Mouse (Mus musculus): ENCODE measurements at regions not wholly inside any gene's neighbourhood (a gene's known extent, or its start where the extent isn't known, plus 50 kb on each side); places are given as distances from the start of the nearest gene placed in this dataset.

GRCm38 (mm10) chr5:49675885-49676284, 151.2 kb upstream of the Kcnip4 start:
- Histone ChIP-seq H3K4me2 (replicated peaks; ENCODE audit: low read depth, low read length) (no peak overlapping the region), H3K4me3 (ENCODE audit: low read depth, low read length) (no peak overlapping the region), H3K9me3 (ENCODE audit: control insufficient read depth, low read depth, low read length) (no peaks in the 10 kb centered on the region), H3K27me3 (ENCODE audit: control insufficient read depth, insufficient read depth, low read length) (no peaks in the 10 kb centered on the region), H3K36me3 (ENCODE audit: control insufficient read depth, insufficient read depth, low read length) (no peaks in the 10 kb centered on the region), H3K4me1 (ENCODE audit: control insufficient read depth, insufficient read depth, low read length) (no peaks in the 10 kb centered on the region), H3K9ac (replicated peaks; ENCODE audit: low read depth, low read length) (no peak overlapping the region), H3K27ac (ENCODE audit: low read length) (no peak overlapping the region)
- ATAC-seq (ENCODE audit: insufficient number of reproducible peaks, insufficient read depth, low FRiP score, low read depth), result no peak
- 77% methylated on average over 2 of the region's 2 CpGs for WGBS

- H3K9me3 ChIP-seq (ENCODE audit: control insufficient read depth, low read depth, low read length), result no peaks in the 10 kb centered on the region
- H3K9ac ChIP-seq (replicated peaks; ENCODE audit: low read depth, low read length), result no peak overlapping the region
- H3K36me3 ChIP-seq (ENCODE audit: control insufficient read depth, insufficient read depth, low read length), result no peaks in the 10 kb centered on the region
- ATAC-seq (ENCODE audit: insufficient number of reproducible peaks, insufficient read depth, low FRiP score, low read depth), result no peak
- H3K27me3 ChIP-seq (ENCODE audit: control insufficient read depth, insufficient read depth, low read length), result no peaks in the 10 kb centered on the region
- H3K4me2 ChIP-seq (replicated peaks; ENCODE audit: low read depth, low read length), result no peak overlapping the region
- no peak overlapping the region for H3K27ac ChIP-seq (ENCODE audit: low read length)
- no peak overlapping the region for H3K4me3 ChIP-seq (ENCODE audit: low read depth, low read length)
- H3K4me1 ChIP-seq (ENCODE audit: control insufficient read depth, insufficient read depth, low read length), result no peaks in the 10 kb centered on the region
These were observed 140.5 kb upstream of the Kcnip4 start for GRCm38 (mm10) chr5:49665196-49665595.

GRCm38 (mm10) chr5:49663928-49664327, 139.2 kb upstream of the Kcnip4 start:
- H3K4me1 ChIP-seq (ENCODE audit: control insufficient read depth, insufficient read depth, low read length), result no peaks in the 10 kb centered on the region
- no peak overlapping the region for H3K4me3 ChIP-seq (ENCODE audit: low read depth, low read length)
- WGBS, result 97% methylated on average over 1 of the region's 1 CpGs
- H3K27ac ChIP-seq (ENCODE audit: low read length), result no peak overlapping the region
- H3K9me3 ChIP-seq (ENCODE audit: control insufficient read depth, low read depth, low read length), result no peaks in the 10 kb centered on the region
- H3K27me3 ChIP-seq (ENCODE audit: control insufficient read depth, insufficient read depth, low read length), result no peaks in the 10 kb centered on the region
- no peak overlapping the region for H3K9ac ChIP-seq (replicated peaks; ENCODE audit: low read depth, low read length)
- no peak overlapping the region for H3K4me2 ChIP-seq (replicated peaks; ENCODE audit: low read depth, low read length)
- no peaks in the 10 kb centered on the region for H3K36me3 ChIP-seq (ENCODE audit: control insufficient read depth, insufficient read depth, low read length)
- no peak for ATAC-seq (ENCODE audit: insufficient number of reproducible peaks, insufficient read depth, low FRiP score, low read depth)

DNA sequence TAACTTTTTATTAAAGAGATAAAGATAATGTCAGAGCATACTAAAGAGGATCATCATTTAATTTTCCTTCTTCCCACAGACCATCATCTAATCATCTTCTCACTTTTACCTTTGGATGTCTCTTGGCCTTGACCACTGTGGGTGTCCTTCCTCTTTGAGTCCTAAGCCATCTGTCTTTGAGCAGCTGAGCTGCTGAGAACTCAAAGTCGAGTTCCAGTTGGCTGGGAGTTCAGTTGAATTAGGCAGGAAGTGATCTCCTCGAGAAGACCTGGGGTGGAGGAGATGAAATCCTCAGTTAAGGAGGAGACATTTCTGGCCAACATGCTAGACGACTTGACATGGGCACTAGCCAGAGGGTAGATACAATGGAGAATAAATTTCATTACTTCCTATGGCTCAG, 137.4 kb upstream of the Kcnip4 start:
- no peak overlapping the region for H3K4me2 ChIP-seq (replicated peaks; ENCODE audit: low read depth, low read length)
- H3K4me1 ChIP-seq (ENCODE audit: control insufficient read depth, insufficient read depth, low read length), result no peaks in the 10 kb centered on the region
- H3K27ac ChIP-seq (ENCODE audit: low read length), result no peak overlapping the region
- no peaks in the 10 kb centered on the region for H3K27me3 ChIP-seq (ENCODE audit: control insufficient read depth, insufficient read depth, low read length)
- no peaks in the 10 kb centered on the region for H3K36me3 ChIP-seq (ENCODE audit: control insufficient read depth, insufficient read depth, low read length)
- 64% methylated on average over 3 of the region's 3 CpGs for WGBS
- no peak for ATAC-seq (ENCODE audit: insufficient number of reproducible peaks, insufficient read depth, low FRiP score, low read depth)
- H3K9me3 ChIP-seq (ENCODE audit: control insufficient read depth, low read depth, low read length), result no peaks in the 10 kb centered on the region
- no peak overlapping the region for H3K9ac ChIP-seq (replicated peaks; ENCODE audit: low read depth, low read length)
- H3K4me3 ChIP-seq (ENCODE audit: low read depth, low read length), result no peak overlapping the region

- H3K4me3 ChIP-seq (ENCODE audit: low read depth, low read length), result no peak overlapping the region
- H3K4me1 ChIP-seq (ENCODE audit: control insufficient read depth, insufficient read depth, low read length), result no peaks in the 10 kb centered on the region
- no peaks in the 10 kb centered on the region for H3K27me3 ChIP-seq (ENCODE audit: control insufficient read depth, insufficient read depth, low read length)
- H3K36me3 ChIP-seq (ENCODE audit: control insufficient read depth, insufficient read depth, low read length), result no peaks in the 10 kb centered on the region
- H3K9ac ChIP-seq (replicated peaks; ENCODE audit: low read depth, low read length), result no peak overlapping the region
- no peaks in the 10 kb centered on the region for H3K9me3 ChIP-seq (ENCODE audit: control insufficient read depth, low read depth, low read length)
- no peak for ATAC-seq (ENCODE audit: insufficient number of reproducible peaks, insufficient read depth, low FRiP score, low read depth)
- H3K27ac ChIP-seq (ENCODE audit: low read length), result no peak overlapping the region
- no peak overlapping the region for H3K4me2 ChIP-seq (replicated peaks; ENCODE audit: low read depth, low read length)
These were observed 135.9 kb upstream of the Kcnip4 start for GRCm38 (mm10) chr5:49660598-49660997.

DNA sequence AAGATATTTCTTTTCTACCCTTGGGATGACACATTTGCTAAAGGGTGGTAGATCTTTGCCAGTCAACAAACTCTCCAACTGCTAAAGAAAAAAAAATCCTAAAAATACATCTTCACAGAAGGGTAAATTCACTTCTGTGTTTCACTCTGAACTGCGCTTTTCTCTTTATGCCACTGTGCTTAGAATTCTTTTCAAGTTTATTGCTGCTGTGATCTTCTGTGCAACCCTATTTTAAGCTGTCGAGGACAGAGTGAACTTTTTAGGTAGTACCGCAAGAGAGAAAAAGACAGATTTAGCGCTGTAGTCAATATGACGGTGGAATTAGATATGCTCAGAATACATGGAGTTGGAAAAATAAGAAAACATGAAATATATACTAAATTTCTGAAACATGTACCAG, 126.2 kb upstream of the Kcnip4 start:
- no peaks in the 10 kb centered on the region for H3K9me3 ChIP-seq (ENCODE audit: control insufficient read depth, low read depth, low read length)
- 94% methylated on average over 5 of the region's 5 CpGs for WGBS
- no peak for ATAC-seq (ENCODE audit: insufficient number of reproducible peaks, insufficient read depth, low FRiP score, low read depth)
- H3K4me3 ChIP-seq (ENCODE audit: low read depth, low read length), result no peak overlapping the region
- H3K9ac ChIP-seq (replicated peaks; ENCODE audit: low read depth, low read length), result no peak overlapping the region
- H3K36me3 ChIP-seq (ENCODE audit: control insufficient read depth, insufficient read depth, low read length), result no peaks in the 10 kb centered on the region
- no peaks in the 10 kb centered on the region for H3K27me3 ChIP-seq (ENCODE audit: control insufficient read depth, insufficient read depth, low read length)
- no peak overlapping the region for H3K4me2 ChIP-seq (replicated peaks; ENCODE audit: low read depth, low read length)
- no peak overlapping the region for H3K27ac ChIP-seq (ENCODE audit: low read length)
- no peaks in the 10 kb centered on the region for H3K4me1 ChIP-seq (ENCODE audit: control insufficient read depth, insufficient read depth, low read length)

DNA sequence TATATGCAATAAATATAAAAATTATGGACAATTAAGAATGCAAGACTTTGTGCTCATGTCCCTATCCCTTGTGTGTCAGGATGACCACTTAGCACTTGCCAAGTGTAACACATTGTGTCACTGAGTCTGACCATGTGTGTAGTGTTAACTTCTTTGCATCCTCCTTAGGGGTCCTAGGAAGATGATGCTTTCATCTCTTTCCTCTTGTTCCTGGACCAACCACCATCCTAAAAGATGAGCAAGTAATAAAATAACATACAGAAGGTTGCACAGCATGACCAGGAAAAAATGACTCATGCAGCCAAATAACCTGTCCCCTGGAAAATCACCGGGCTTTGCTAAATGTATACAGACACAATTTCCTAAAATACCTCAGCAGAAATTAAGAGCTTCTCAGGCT, 121.1 kb upstream of the Kcnip4 start:
- Histone ChIP-seq H3K9me3 (ENCODE audit: control insufficient read depth, low read depth, low read length) (no peaks in the 10 kb centered on the region), H3K9ac (replicated peaks; ENCODE audit: low read depth, low read length) (no peak overlapping the region), H3K27ac (ENCODE audit: low read length) (no peak overlapping the region), H3K4me3 (ENCODE audit: low read depth, low read length) (no peak overlapping the region), H3K4me1 (ENCODE audit: control insufficient read depth, insufficient read depth, low read length) (no peaks in the 10 kb centered on the region), H3K27me3 (ENCODE audit: control insufficient read depth, insufficient read depth, low read length) (no peaks in the 10 kb centered on the region), H3K36me3 (ENCODE audit: control insufficient read depth, insufficient read depth, low read length) (no peaks in the 10 kb centered on the region), H3K4me2 (replicated peaks; ENCODE audit: low read depth, low read length) (no peak overlapping the region)
- 76% methylated on average over 1 of the region's 1 CpGs for WGBS
- ATAC-seq (ENCODE audit: insufficient number of reproducible peaks, insufficient read depth, low FRiP score, low read depth), result no peak

- WGBS, result 86% methylated on average over 2 of the region's 2 CpGs
- Histone ChIP-seq H3K4me2 (replicated peaks; ENCODE audit: low read depth, low read length) (no peak overlapping the region), H3K36me3 (ENCODE audit: control insufficient read depth, insufficient read depth, low read length) (no peaks in the 10 kb centered on the region), H3K4me1 (ENCODE audit: control insufficient read depth, insufficient read depth, low read length) (no peaks in the 10 kb centered on the region), H3K27ac (ENCODE audit: low read length) (no peak overlapping the region), H3K9ac (replicated peaks; ENCODE audit: low read depth, low read length) (no peak overlapping the region), H3K4me3 (ENCODE audit: low read depth, low read length) (no peak overlapping the region), H3K9me3 (ENCODE audit: control insufficient read depth, low read depth, low read length) (no peaks in the 10 kb centered on the region), H3K27me3 (ENCODE audit: control insufficient read depth, insufficient read depth, low read length) (no peaks in the 10 kb centered on the region)
- no peak for ATAC-seq (ENCODE audit: insufficient number of reproducible peaks, insufficient read depth, low FRiP score, low read depth)
These were observed 119.9 kb upstream of the Kcnip4 start for GRCm38 (mm10) chr5:49644606-49645005.

GRCm38 (mm10) chr5:49642439-49642838, 117.7 kb upstream of the Kcnip4 start:
- 71% methylated on average over 2 of the region's 2 CpGs for WGBS
- ATAC-seq (ENCODE audit: insufficient number of reproducible peaks, insufficient read depth, low FRiP score, low read depth), result no peak
- no peaks in the 10 kb centered on the region for H3K9me3 ChIP-seq (ENCODE audit: control insufficient read depth, low read depth, low read length)
- no peak overlapping the region for H3K27ac ChIP-seq (ENCODE audit: low read length)
- no peaks in the 10 kb centered on the region for H3K36me3 ChIP-seq (ENCODE audit: control insufficient read depth, insufficient read depth, low read length)
- H3K4me1 ChIP-seq (ENCODE audit: control insufficient read depth, insufficient read depth, low read length), result no peaks in the 10 kb centered on the region
- H3K27me3 ChIP-seq (ENCODE audit: control insufficient read depth, insufficient read depth, low read length), result no peaks in the 10 kb centered on the region
- H3K4me3 ChIP-seq (ENCODE audit: low read depth, low read length), result no peak overlapping the region
- H3K4me2 ChIP-seq (replicated peaks; ENCODE audit: low read depth, low read length), result no peak overlapping the region
- no peak overlapping the region for H3K9ac ChIP-seq (replicated peaks; ENCODE audit: low read depth, low read length)
